Mouse (Mus musculus) C2C12 (cell line): ENCODE measurements around the gene Cntn4. TPM values are rescaled to one million over a fixed set of nuclear protein-coding genes. Genes with fewer than 3 reads are reported as not detected.

ENCODE experiments used
- H3K27me3 ChIP-seq: one replicate; pipeline ENCODE4 v1.6.1; 2011; ENCODE audit not compliant: control insufficient read depth, insufficient read depth, insufficient read length
- H3K36me3 ChIP-seq: one replicate; pipeline ENCODE4 v1.6.1; 2011; ENCODE audit not compliant: control insufficient read depth, insufficient read depth
- H3K4me3 ChIP-seq: one replicate; pipeline ENCODE4 v1.5.1; 2011; ENCODE audit warnings: mild to moderate bottlenecking, control low read depth; ENCODE audit not compliant: poor library complexity, insufficient read depth, severe bottlenecking
- H3K79me2 ChIP-seq: one replicate; pipeline ENCODE4 v1.6.1; 2011; ENCODE audit not compliant: control insufficient read depth, insufficient read depth
- H3K79me3 ChIP-seq: one replicate; pipeline ENCODE4 v1.6.1; 2011; ENCODE audit warnings: low read depth, control low read depth
- H3ac ChIP-seq: one replicate; pipeline ENCODE3; 2011; ENCODE audit warnings: low read depth; ENCODE audit not compliant: control insufficient read depth, insufficient read length
- CEBPB ChIP-seq: IDR thresholded peaks from one replicate; pipeline ENCODE4 v1.6.1; 2011; ENCODE audit warnings: low read depth, mild to moderate bottlenecking, control low read depth, moderate library complexity
- CTCF ChIP-seq: IDR thresholded peaks from one replicate; pipeline ENCODE4 v1.5.1; 2011; ENCODE audit not compliant: control insufficient read depth, insufficient read depth, insufficient read length
- FOSL1 ChIP-seq: IDR thresholded peaks from one replicate; pipeline ENCODE4 v1.8.0; 2011; ENCODE audit warnings: mild to moderate bottlenecking, low read length; ENCODE audit not compliant: poor library complexity, insufficient read depth, severe bottlenecking
- MAX ChIP-seq: IDR thresholded peaks from one replicate; pipeline ENCODE4 v1.6.1; 2011; ENCODE audit warnings: mild to moderate bottlenecking, control low read depth
- MYOD1 ChIP-seq: IDR thresholded peaks from one replicate; pipeline ENCODE4 v1.6.1; 2011; ENCODE audit warnings: low read depth; ENCODE audit not compliant: control insufficient read depth, insufficient read length
- MYOG ChIP-seq: IDR thresholded peaks from one replicate; pipeline ENCODE4 v1.6.1; 2011; ENCODE audit not compliant: control insufficient read depth, insufficient read length; ENCODE audit errors: extremely low read depth
- USF1 ChIP-seq: IDR thresholded peaks from one replicate; pipeline ENCODE4 v1.6.1; 2011; ENCODE audit warnings: low read depth, mild to moderate bottlenecking, control low read depth, moderate library complexity
- polyA plus RNA-seq: library from polyadenylated mRNA; unstranded; fragments of >200 nt; fragmentation: generic; extraction: Trizol; gene quantifications from one replicate; pipeline ENCODE4 v1.2.1, GENCODE M21; 2012; ENCODE audit warnings: missing spikeins

Gene Cntn4
- polyA plus RNA-seq, 1 experiment: not detected

DNA sequence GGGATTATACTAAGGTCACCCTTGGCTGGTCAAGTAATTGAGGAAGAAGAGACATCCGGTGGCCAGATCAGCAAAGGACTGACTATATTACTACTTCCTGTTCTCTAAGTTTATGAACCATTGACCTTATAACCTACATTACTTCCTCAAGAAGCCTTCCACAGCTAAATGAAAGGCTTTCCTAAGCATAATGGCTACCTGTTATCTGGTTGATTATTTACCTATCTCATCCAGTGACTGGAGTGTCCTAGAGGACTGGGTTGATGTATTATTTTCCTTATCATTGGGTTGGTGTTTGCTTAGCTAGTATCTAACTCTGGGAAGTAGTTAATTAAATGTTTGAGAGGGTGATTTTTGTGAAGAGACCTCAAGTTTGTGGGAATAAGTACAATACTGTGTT is 606.4 kb downstream of the Cntn4 start:
- no peak overlapping the region for H3ac ChIP-seq

DNA sequence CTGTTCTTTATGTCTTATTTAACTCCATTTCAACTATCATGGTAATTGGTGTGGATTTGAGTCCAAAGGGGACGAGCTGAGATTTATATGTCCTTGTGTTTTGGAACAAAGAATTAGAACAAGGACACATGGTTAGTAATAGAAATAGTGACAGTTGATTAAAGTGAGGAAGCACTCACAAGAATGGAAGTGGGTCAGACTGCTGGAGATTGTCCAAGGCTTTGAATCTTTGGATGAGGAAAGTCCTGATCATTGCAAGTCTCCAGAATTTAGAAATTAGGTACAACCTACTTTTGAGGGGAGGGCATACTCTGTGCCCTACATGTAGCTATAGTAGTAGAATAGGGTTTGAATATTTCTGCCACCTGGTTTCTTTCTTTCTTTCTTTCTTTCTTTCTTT is 622.0 kb downstream of the Cntn4 start:
- no peaks in the 10 kb centered on the region for H3K79me3 ChIP-seq
- H3K27me3 ChIP-seq: no peaks in the 10 kb centered on the region
- no peak for TF ChIP-seq CTCF
- TF ChIP-seq FOSL1: no peak
- no peak for TF ChIP-seq USF1
- TF ChIP-seq MYOD1: no peak
- no peak for TF ChIP-seq CEBPB
- no peak for TF ChIP-seq MAX
- no peak for TF ChIP-seq MYOG
- H3K36me3 ChIP-seq: no peaks in the 10 kb centered on the region
- H3K79me2 ChIP-seq: no peaks in the 10 kb centered on the region
- no peak overlapping the region for H3ac ChIP-seq
- H3K4me3 ChIP-seq: no peak overlapping the region

More for the DNA sequence above, 606.4 kb downstream of the Cntn4 start:
- no peak overlapping the region for H3K4me3 ChIP-seq
- H3K79me3 ChIP-seq: no peaks in the 10 kb centered on the region
- no peaks in the 10 kb centered on the region for H3K27me3 ChIP-seq
- TF ChIP-seq MAX (no peak), USF1 (no peak), CTCF (no peak), FOSL1 (no peak), MYOD1 (no peak), CEBPB (no peak), MYOG (no peak)
- no peaks in the 10 kb centered on the region for H3K79me2 ChIP-seq
- no peaks in the 10 kb centered on the region for H3K36me3 ChIP-seq

DNA sequence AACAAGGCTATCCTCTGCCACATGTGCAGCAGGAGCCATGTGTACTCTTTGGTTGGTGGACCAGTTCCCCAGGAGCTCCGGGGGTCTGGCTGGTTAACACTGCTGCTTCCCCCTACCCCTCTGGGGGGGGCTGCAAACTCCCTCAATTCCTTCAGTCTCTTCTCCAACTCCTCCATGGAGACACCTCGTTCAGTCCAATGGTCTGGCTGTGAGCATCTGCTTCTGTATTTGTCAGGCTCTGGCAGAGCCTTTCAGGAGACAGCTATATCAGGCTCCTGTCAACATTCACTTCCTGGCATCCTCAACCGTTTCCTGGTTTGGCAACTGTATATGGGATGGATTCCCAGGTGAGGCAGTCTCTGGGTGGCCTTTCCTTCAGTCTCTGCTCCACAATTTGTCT is 622.7 kb downstream of the Cntn4 start:
- TF ChIP-seq CEBPB (no peak), MYOD1 (no peak)
- Histone ChIP-seq H3K27me3 (no peaks in the 10 kb centered on the region), H3K79me2 (no peaks in the 10 kb centered on the region), H3K79me3 (no peaks in the 10 kb centered on the region), H3K4me3 (no peak overlapping the region), H3ac (no peak overlapping the region), H3K36me3 (no peaks in the 10 kb centered on the region)

DNA sequence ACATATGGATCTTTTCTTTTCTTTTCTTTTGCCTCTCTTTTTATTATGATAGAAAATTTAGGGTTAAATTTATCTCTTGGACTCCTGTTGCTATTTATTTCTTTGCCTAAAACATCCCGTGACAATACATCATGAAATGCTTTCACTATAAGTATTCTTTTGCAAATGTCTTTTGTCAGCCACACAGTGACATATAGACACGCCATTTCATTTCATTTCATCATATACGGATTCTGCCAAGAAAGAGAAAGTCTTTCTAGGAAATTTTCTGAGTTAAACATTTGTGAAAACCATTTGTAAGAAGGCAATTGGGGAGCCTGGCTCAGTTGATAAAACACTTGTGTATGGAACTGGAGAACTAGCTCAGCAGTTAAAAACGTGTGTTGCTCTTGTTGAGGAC is 625.0 kb downstream of the Cntn4 start:
- no peak overlapping the region for H3ac ChIP-seq
- no peaks in the 10 kb centered on the region for H3K79me3 ChIP-seq
- TF ChIP-seq CTCF (no peak), USF1 (no peak), MYOD1 (no peak), FOSL1 (no peak), CEBPB (no peak), MAX (no peak), MYOG (no peak)
- H3K4me3 ChIP-seq: no peak overlapping the region
- H3K36me3 ChIP-seq: no peaks in the 10 kb centered on the region
- H3K79me2 ChIP-seq: no peaks in the 10 kb centered on the region
- H3K27me3 ChIP-seq: no peaks in the 10 kb centered on the region

DNA sequence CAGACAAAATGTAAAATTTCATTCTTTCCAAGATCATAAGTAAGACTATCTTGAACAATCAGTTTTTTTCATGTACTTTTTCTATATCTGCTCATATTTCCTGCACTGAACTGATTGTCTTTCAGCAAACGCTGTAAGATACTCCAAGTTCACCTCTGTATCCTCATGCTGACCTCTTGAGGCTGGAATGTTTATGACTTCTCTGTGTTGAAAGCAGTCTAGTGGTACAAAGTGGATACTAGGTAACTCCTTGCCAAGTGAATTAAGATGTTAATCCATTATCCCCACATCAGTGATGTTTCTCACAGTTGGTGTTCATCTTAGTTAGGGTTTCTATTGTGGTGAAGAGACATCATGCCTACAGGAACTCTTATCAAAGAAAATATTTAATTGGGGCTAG is 651.5 kb downstream of the Cntn4 start:
- H3K79me2 ChIP-seq: no peaks in the 10 kb centered on the region
- H3K27me3 ChIP-seq: no peaks in the 10 kb centered on the region
- TF ChIP-seq MAX: no peak
- TF ChIP-seq FOSL1: no peak
- TF ChIP-seq USF1: no peak
- no peak for TF ChIP-seq MYOD1
- TF ChIP-seq CEBPB: no peak
- H3K79me3 ChIP-seq: no peaks in the 10 kb centered on the region
- no peak overlapping the region for H3ac ChIP-seq
- H3K36me3 ChIP-seq: no peaks in the 10 kb centered on the region
- no peak overlapping the region for H3K4me3 ChIP-seq

DNA sequence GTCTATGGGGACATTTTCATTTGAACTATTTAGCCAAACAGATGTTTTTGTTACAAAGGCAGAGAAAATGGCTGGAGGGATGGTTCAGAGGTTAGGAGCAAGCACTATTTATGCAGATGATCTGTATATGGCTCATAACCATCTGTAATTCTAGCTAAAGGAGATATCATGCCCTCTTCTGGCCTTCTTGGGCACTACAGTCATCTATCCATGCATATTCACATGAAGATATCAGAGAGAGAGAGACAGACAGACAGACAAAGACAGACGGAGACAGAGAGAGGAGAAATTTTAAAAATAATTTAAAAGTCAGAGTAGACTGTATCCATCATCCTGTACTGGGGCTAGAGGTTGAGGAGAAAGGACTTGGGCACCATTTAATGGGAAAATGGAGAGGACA is 652.2 kb downstream of the Cntn4 start:
- no peaks in the 10 kb centered on the region for H3K36me3 ChIP-seq
- H3K79me3 ChIP-seq: no peaks in the 10 kb centered on the region
- TF ChIP-seq FOSL1 (no peak), MAX (no peak), CEBPB (no peak), MYOD1 (no peak), USF1 (no peak), CTCF (no peak), MYOG (no peak)

More for the DNA sequence above, 652.2 kb downstream of the Cntn4 start:
- Histone ChIP-seq H3ac (no peak overlapping the region), H3K79me2 (no peaks in the 10 kb centered on the region), H3K4me3 (no peak overlapping the region), H3K27me3 (no peaks in the 10 kb centered on the region)
